16 mouse cellular contexts compared by ENCODE assay signal in the genomic region with DNA sequence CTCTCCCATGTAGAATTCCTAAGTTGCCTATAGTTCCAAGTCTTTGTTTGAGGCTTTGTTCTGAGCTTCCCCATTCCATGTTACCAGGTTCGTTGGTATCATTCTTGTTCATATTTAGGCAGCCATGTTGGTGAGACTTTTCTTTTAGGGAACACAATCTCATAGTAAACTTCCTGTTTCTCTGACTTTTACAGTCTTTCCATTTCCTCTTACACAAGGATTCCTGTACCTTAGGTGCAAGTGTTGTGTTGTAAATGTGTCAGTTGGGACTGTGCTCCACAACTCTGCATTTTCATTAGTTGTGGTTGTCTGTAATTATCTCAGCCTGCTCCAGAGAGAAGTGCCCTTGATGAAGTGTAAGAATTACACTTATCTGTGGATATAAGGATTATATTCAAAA. TPM values are rescaled to one million over a fixed set of nuclear protein-coding genes. Genes with fewer than 3 reads are reported as not detected.
"Had no signal": no experiment of that assay in that cellular context is flagged by ENCODE, and none has a peak within 500 bp of the region (broad histone marks: within the 10 kb centered on the region; RNA-seq: fewer than 3 reads in every experiment).

No protein-coding gene starts in this region.

- H3K27me3 ChIP-seq: midbrain, embryonic 12.5 days; midbrain, embryonic 15.5 days; neural tube, embryonic 12.5 days; stomach, embryonic 15.5 days had no signal

- H3K9me3 ChIP-seq: midbrain, embryonic 10.5 days; midbrain, embryonic 12.5 days; midbrain, embryonic 15.5 days; neural tube, embryonic 12.5 days; stomach, embryonic 15.5 days had no signal

- H3K36me3 ChIP-seq: midbrain, embryonic 10.5 days; midbrain, embryonic 12.5 days; midbrain, embryonic 15.5 days; neural tube, embryonic 12.5 days; stomach, embryonic 15.5 days had no signal

- H3K9ac ChIP-seq: lung, embryonic 14.5 days; midbrain, embryonic 12.5 days; midbrain, embryonic 15.5 days; neural tube, embryonic 12.5 days; stomach, embryonic 15.5 days had no signal

- ATAC-seq: midbrain, embryonic 15.5 days had no signal

- H3K4me2 ChIP-seq: lung, embryonic 14.5 days; midbrain, embryonic 12.5 days; midbrain, embryonic 15.5 days; neural tube, embryonic 12.5 days; stomach, embryonic 15.5 days had no signal

- H3K4me1 ChIP-seq: midbrain, embryonic 10.5 days; midbrain, embryonic 12.5 days; midbrain, embryonic 15.5 days; neural tube, embryonic 12.5 days; stomach, embryonic 15.5 days had no signal

- DNase-seq: lung, adult 18-20 months; lung, embryonic 14.5 days; lung, postnatal 10 days; lung, postnatal 4 days; right cerebral cortex, postnatal 14 days; thymus, adult 2 months; thymus, postnatal 25 days; thymus, postnatal 4 days had no signal

- H3K27ac ChIP-seq: midbrain, embryonic 10.5 days; midbrain, embryonic 12.5 days; midbrain, embryonic 15.5 days; neural tube, embryonic 12.5 days; stomach, embryonic 15.5 days; stomach, postnatal 0 days had no signal

- H3K4me3 ChIP-seq: midbrain, embryonic 10.5 days; midbrain, embryonic 12.5 days; midbrain, embryonic 15.5 days; neural tube, embryonic 12.5 days; stomach, embryonic 15.5 days had no signal

RNA-seq across cellular contexts. Expression of a gene that starts 32.3 kb away (rescaled TPM):
- total RNA-seq: monocyte, adult 5-6 weeks; neutrophil, adult 5-6 weeks had no signal
